Mouse (Mus musculus) G1E (cell line): ENCODE results near the gene Chst10.

Experiments used
- CTCF ChIP-seq: IDR thresholded peaks from 2 replicates; pipeline ENCODE4 v1.5.1; 2012; ENCODE audit warnings: low read depth, low read length, inconsistent platforms, mixed read lengths
- GATA1 ChIP-seq: IDR thresholded peaks from 2 replicates; pipeline ENCODE4 v1.6.1; 2012; ENCODE audit warnings: borderline replicate concordance, low read length, inconsistent platforms, mixed read lengths
- GATA2 ChIP-seq: IDR thresholded peaks from 2 replicates; pipeline ENCODE4 v1.6.1; 2012; ENCODE audit warnings: low read depth, low read length, inconsistent platforms, borderline replicate concordance
- POLR2AphosphoS5 ChIP-seq: IDR thresholded peaks from 2 replicates; pipeline ENCODE4 v1.6.1; 2012; ENCODE audit warnings: low read depth, low read length, inconsistent platforms; ENCODE audit not compliant: insufficient replicate concordance
- TAL1 ChIP-seq: conservative IDR thresholded peaks from 2 replicates; pipeline ENCODE4 v1.6.1; 2012; ENCODE audit warnings: low read depth, low read length, inconsistent platforms, mixed read lengths

- TF ChIP-seq CTCF (no peak), POLR2AphosphoS5 (no peak; the same call in 1 of the 2 replicates), TAL1 (no peak), GATA2 (no peak), GATA1 (no peak)
Observed at GRCm38 (mm10) chr1:38860867-38861524, 37.0 kb downstream of the Chst10 start.
